Mouse (Mus musculus) bone marrow macrophage, adult 2 months (primary cell): Measurements from ENCODE around the gene Speer3. TPM values are rescaled to one million over a fixed set of nuclear protein-coding genes. Genes with fewer than 3 reads are reported as not detected.
"Not testable (repeated sequence)": the region's sequence is repeated elsewhere in the genome, so short reads cannot be mapped to it uniquely, and the experiment has no call there.

Source experiments
- H3K27ac ChIP-seq: 2 replicates; pipeline ENCODE4 v1.5.1; 2012; ENCODE audit warnings: low read depth, low read length; ENCODE audit not compliant: insufficient read depth
- H3K4me1 ChIP-seq: 2 replicates; pipeline ENCODE4 v1.6.1; 2012; ENCODE audit warnings: low read length; ENCODE audit not compliant: control insufficient read depth, insufficient read depth
- H3K4me3 ChIP-seq: 2 replicates; pipeline ENCODE4 v1.5.1; 2012; ENCODE audit warnings: mild to moderate bottlenecking, low read length, moderate library complexity; ENCODE audit not compliant: insufficient read depth
- CTCF ChIP-seq: IDR thresholded peaks from 2 replicates; pipeline ENCODE4 v1.5.1; 2012; ENCODE audit warnings: low read depth, mild to moderate bottlenecking, low read length, moderate library complexity
- POLR2A ChIP-seq: IDR thresholded peaks from 2 replicates; pipeline ENCODE4 v1.6.1; 2012; ENCODE audit warnings: mild to moderate bottlenecking, low read depth, low read length, borderline replicate concordance
- polyA plus RNA-seq: library from polyadenylated mRNA; stranded (reverse); fragments of >200 nt; gene quantifications from 2 replicates; pipeline ENCODE4 v1.2.4, GENCODE M21; 2012; ENCODE audit not compliant: missing spikeins, insufficient read depth, insufficient read length

The Speer3 gene
- polyA plus RNA-seq: not detected in 2 replicates

DNA sequence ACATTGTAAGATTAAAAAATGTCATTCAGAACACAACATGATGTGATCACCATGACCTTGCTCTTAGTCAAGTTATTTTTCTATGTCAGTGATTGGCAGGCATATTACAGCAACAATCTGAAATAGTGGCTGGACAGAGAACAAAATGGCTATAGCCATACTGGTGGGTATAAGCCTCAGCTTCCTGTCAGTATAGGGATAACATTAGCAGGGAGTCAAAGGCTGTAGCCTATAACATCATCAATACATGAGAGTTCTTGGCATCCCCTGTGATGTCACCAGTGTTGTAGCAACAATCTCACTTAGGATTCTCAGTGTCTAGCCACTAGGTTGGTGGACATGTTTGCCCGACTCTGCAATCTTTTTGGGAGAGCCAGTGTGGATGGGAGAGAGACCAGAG is at the start of gene Speer3:
Gene Speer3, plus strand, starts transcription at position 301 of the 400 bp plus-strand sequence.
- Histone ChIP-seq H3K4me3 (no peak within 1 kb of the TSS), H3K27ac (no peak within 1 kb of the TSS), H3K4me1 (no peaks in the 10 kb centered on the region)
- no peak for TF ChIP-seq CTCF

GRCm38 (mm10) chr5:13810496-13810895 is 19.1 kb downstream of the Speer3 start:
- H3K4me1 ChIP-seq, H3K27ac ChIP-seq, H3K4me3 ChIP-seq: not testable (repeated sequence)

GRCm38 (mm10) chr5:13825108-13825507 is 33.7 kb downstream of the Speer3 start:
- Histone ChIP-seq H3K4me3 (no peak overlapping the region), H3K27ac (no peak overlapping the region), H3K4me1 (no peaks in the 10 kb centered on the region)
- no peak for TF ChIP-seq POLR2A
- TF ChIP-seq CTCF: no peak

DNA sequence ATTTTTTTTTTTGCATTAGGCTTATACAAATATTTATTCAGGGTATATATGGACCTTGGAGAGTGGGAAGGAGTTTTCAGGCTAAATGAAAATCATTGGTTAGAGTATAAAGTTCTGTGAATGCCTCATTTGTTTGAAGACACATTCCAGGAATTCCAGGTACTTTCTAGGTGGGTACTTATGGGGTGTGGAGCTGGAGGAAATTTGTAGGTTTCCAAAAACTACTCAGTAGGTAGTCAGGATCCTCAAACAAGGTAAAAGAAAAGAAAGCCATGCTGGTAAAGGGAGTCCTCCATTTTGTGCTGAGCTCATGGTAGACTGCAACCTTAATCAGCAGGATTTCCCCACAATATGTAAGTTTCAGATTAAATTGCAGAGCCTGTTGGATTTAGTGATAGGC is 35.3 kb downstream of the Speer3 start:
- Histone ChIP-seq H3K4me3 (no peak overlapping the region), H3K4me1 (no peaks in the 10 kb centered on the region), H3K27ac (no peak overlapping the region)
- TF ChIP-seq POLR2A (no peak), CTCF (no peak)

DNA sequence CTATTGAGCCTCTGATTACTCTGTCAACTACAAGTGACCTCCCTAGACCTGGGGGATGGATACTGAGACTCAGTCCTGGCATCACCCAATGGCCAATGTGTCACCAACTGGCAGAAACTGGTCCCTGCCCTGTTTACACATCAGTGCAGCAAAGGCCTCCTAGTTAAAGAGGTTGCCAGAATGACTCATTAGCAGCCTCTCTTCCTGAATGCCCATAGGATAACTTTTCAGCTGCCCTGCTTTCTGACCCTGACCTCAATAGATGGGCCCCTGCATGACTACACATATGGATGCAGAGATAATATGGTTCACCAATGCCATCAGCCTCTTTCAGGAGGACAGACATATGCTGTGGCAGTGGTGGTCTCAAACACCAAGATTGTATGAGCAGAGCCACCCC is 52.9 kb downstream of the Speer3 start:
- H3K4me1 ChIP-seq: no peaks in the 10 kb centered on the region
- no peak overlapping the region for H3K4me3 ChIP-seq
- no peak overlapping the region for H3K27ac ChIP-seq
- TF ChIP-seq CTCF: no peak

Other genes with a start within 250 kb of the Speer3 start
- not detected in 2 replicates for gene Sema3e, start 233.7 kb downstream of the Speer3 start, polyA plus RNA-seq